Mouse (Mus musculus) lung, postnatal 36 days (tissue): ENCODE results near the gene Gm5039.
"Not testable (repeated sequence)": the region's sequence is repeated elsewhere in the genome, so short reads cannot be mapped to it uniquely, and the experiment has no call there.

Source experiments
- DNase-seq: peaks from one replicate; pipeline ENCODE4 v3.0.0; 2022; ENCODE audit warnings: mixed read lengths

Gene Gm5039

GRCm38 (mm10) chr12:88323926-88324325 lies at the start of gene Gm5039:
Gm5039 (minus strand) TSS chr12:88324026.
- DNase-seq: not testable (repeated sequence)

DNA sequence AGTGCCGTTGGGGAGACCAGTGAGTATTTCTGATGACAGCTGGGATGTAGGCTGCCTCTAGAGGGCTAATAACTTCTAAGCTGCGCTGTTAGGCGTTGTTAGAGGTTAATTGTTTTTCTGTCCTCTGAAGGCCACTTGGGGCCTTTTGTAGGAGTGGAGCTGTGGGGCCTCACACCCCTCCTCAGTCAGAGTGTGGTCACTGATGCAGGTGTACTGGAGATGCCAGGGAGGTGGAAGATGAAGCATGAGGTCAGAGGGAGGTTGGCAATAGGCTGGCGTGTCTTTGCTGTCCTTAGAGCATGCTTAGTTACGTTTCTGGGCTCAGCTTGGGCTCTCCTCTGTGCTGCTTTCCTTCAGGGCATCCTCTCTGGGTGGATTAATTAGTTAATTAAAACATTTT lies 48.2 kb upstream of the Gm5039 start:
- DNase-seq: no peak

- DNase-seq: not testable (repeated sequence)
Measured at GRCm38 (mm10) chr12:88370321-88370720, 46.5 kb upstream of the Gm5039 start.

GRCm38 (mm10) chr12:88369690-88370089 lies 45.9 kb upstream of the Gm5039 start:
- not testable (repeated sequence) for DNase-seq

DNA sequence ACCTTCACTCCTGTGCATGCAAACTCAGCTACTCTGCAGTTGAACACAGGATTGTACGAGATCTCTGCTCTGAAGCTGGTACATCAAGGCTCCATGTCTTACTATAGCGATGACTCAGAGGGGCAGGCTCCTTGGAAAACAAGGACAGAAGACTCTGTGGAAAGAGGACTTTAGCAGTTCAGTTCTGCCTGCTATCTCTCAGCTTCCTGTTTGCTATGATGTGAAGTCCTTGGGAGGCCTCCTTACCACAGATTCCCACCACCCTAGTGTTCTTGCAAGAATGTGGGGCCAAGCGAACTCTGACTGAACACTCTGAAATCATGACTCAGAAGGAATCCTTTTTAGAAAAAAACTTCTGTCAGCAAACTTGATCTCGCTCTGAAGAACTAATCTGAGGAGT lies 44.8 kb upstream of the Gm5039 start:
- DNase-seq: no peak

- DNase-seq: no peak
Measured at GRCm38 (mm10) chr12:88367673-88368072, 43.8 kb upstream of the Gm5039 start.

- DNase-seq: no peak
Measured at GRCm38 (mm10) chr12:88361120-88361445, 37.3 kb upstream of the Gm5039 start.

DNA sequence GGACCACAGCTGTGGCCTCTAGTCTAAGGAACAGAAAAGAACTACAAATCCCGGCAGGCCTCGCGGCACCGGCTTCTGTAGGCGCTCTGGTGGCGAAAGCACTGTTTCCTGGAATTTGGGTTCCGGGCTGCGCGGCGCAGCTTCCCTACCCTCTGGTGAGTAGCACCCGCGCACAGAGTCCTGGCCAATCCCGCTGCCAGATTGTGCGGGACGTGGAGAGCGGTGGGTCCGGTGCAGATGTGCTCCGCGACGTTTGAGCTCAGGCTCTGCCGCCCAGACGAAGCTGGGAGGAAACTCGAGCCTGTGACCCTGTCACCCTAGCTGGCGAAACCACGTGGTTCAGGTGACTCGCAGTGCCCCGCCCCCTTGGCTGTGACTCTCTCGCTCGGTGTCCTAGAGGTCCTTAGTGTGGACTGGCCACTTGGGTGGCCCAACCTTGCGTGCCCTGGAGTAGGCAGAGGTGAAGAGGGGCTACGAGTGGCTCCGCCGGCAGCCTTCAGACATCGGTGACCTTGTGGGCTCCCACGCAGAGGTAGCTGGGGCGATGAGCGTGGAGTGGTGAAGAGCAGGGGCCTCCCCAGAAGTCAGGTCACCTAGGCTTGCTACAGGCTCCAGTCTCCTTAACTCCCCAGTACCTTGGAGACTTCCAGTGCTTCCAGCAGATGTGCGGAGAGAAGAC lies 36.8 kb upstream of the Gm5039 start, which contains the start of gene Adck1:
TSS of gene Adck1 (plus strand) at position 114 of the 679 bp plus-strand sequence.
- DNase-seq: peak; percentile 97

GRCm38 (mm10) chr12:88354182-88354702 lies 30.4 kb upstream of the Gm5039 start:
- DNase-seq: no peak

- not testable (repeated sequence) for DNase-seq
Measured at GRCm38 (mm10) chr12:88341286-88341685, 17.5 kb upstream of the Gm5039 start.

DNA sequence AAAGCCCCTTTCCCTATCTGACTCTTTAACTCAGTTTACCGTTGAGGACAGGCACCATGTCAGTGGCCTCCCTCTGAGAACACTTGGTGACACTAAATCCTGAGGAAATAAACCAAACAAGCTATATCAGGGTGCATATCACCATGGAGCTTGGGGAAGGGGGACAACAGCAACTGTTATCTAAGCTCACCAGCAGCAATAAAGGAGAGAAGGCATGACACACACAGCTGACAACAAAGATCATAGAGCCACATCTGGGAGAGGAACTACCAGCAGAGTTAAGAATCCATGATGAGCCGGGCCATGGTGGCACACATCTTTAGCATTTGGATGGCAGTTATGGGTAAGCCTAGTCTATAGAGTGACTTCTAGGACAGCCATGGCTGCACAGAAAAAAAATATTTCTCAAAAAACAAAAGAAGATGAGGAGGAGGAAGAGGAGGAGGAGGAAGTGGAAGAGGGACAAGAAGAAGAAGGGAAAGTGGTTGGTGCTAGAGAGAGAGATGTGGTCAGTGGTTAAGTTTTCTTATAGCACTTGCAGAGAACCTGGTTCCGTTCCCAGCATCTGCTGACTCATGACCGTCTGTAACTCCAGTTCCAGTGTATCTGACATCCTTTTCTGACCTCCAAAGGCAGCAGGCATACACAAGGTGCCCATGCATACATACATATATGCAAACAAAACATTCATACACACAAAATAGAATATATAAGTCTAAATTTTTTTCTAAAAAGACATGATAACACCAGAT lies 13.0 kb upstream of the Gm5039 start:
- not testable (repeated sequence) for DNase-seq

- DNase-seq: no peak
Measured at GRCm38 (mm10) chr12:88314556-88314955, 9.3 kb downstream of the Gm5039 start.

DNA sequence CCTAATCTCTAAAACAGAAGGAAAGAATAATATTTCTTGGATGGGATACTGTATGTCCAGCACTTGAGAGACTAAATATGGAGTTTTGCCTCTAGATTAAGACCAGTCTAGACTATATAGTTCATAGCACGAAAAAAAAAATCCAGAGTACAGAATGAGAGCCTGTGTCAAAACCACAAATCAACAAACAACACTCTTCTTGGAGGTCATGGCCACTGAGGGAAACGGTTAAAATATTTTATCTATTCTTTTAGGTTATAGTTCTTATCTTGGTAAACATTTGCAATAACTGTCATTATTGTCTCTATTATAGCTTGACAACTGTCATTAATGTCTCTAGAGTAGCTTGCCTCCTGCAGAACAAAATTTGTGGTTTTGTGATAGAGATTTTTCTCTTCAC lies 26.7 kb downstream of the Gm5039 start:
- DNase-seq: not testable (repeated sequence)

DNA sequence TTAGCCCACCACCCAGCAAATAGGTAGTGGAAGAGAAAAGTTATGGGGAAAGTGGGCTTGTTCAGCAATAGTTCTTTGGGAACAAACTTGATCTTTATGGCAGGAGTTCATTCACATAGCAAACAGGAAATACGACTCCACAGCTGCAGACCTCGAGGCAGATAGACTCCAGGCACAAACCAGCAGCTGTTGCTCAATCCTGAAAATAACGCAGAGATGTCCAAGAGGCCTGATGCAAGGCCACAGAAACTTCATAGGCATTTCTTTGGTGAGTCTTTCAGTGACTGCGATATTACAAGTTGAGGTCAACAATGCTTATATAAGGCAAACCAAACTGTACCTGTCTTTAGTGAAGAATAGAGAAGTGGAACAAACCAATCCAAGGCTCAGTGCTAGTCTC lies 30.7 kb downstream of the Gm5039 start:
- DNase-seq: not testable (repeated sequence)

- DNase-seq: not testable (repeated sequence)
Measured at GRCm38 (mm10) chr12:88285224-88285623, 38.6 kb downstream of the Gm5039 start.

DNA sequence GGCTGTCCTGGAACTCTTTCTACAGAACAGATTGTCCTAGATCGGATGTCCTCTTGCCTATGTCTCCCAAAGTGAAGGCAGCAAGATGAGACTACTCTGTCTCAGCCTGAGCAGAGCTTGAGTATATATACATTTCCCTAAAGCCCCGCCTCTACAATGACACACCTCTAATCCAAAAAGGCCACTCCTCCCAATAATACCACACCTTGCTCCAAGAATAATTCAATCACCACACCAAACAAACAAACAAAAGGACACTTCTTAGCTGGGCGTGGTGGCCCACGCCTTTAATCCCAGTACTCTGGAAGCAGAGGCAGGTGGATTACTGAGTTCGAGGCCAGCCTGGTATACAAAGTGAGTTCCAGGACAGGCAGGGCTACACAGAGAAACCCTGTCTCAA lies 49.4 kb downstream of the Gm5039 start, which contains the start of gene Gm5662:
TSS of gene Gm5662 (minus strand) at position 101 of the 400 bp plus-strand sequence.
- DNase-seq: not testable (repeated sequence)
